Mouse (Mus musculus) megakaryocyte, embryonic 14.5 days (primary cell): ENCODE results near the gene Atf4. TPM values are rescaled to one million over a fixed set of nuclear protein-coding genes. Genes with fewer than 3 reads are reported as not detected.
A peak's percentile ranks its signal among the peaks of the same experiment; 100 is the strongest.

ENCODE experiments used
- H3K27me3 ChIP-seq: replicated peaks from 2 replicates; pipeline ENCODE3; 2012; ENCODE audit warnings: inconsistent platforms
- H3K36me3 ChIP-seq: replicated peaks from 2 replicates; pipeline ENCODE3; 2012; ENCODE audit warnings: low read length, inconsistent platforms, mixed read lengths
- H3K4me1 ChIP-seq: 2 replicates; pipeline ENCODE4 v1.6.1; 2012; ENCODE audit warnings: inconsistent platforms
- H3K4me3 ChIP-seq: replicated peaks from 2 replicates; pipeline ENCODE3; 2012; ENCODE audit warnings: moderate library complexity, mild to moderate bottlenecking, inconsistent platforms
- H3K9me3 ChIP-seq: 2 replicates; pipeline ENCODE4 v1.6.1; 2012; ENCODE audit warnings: inconsistent platforms
- FLI1 ChIP-seq: IDR thresholded peaks from 2 replicates; pipeline ENCODE4 v1.6.1; 2012; ENCODE audit warnings: low read length, inconsistent platforms, mixed read lengths
- GATA1 ChIP-seq: IDR thresholded peaks from 3 replicates; pipeline ENCODE4 v1.6.1; 2012; ENCODE audit warnings: mixed read lengths, low read length, inconsistent platforms, borderline replicate concordance
- polyA plus RNA-seq: library from polyadenylated mRNA; stranded (reverse); fragments of >175 nt; gene quantifications from 2 replicates; pipeline ENCODE4 v1.2.3, GENCODE M21; 2012; ENCODE audit warnings: low replicate concordance; ENCODE audit not compliant: insufficient read depth

Atf4 gene
- polyA plus RNA-seq, 1 experiment: 483 TPM

- Histone ChIP-seq H3K9me3 (no peaks in the 10 kb centered on the region), H3K4me3 (no peak overlapping the region), H3K36me3 (peaks cover 67% of the 10 kb centered on the region), H3K27me3 (no peaks in the 10 kb centered on the region), H3K4me1 (peaks cover 77% of the 10 kb centered on the region)
- TF ChIP-seq FLI1: no peak
- TF ChIP-seq GATA1: no peak
Observed at GRCm38 (mm10) chr15:80259406-80260045, 4.5 kb downstream of the Atf4 start.

- Histone ChIP-seq H3K36me3 (peaks cover 67% of the 10 kb centered on the region), H3K4me1 (peaks cover 76% of the 10 kb centered on the region), H3K4me3 (no peak overlapping the region), H3K9me3 (no peaks in the 10 kb centered on the region), H3K27me3 (no peaks in the 10 kb centered on the region)
- TF ChIP-seq FLI1 (no peak), GATA1 (no peak)
Observed at GRCm38 (mm10) chr15:80260677-80261076, 5.7 kb downstream of the Atf4 start.

GRCm38 (mm10) chr15:80261100-80261499 is 6.1 kb downstream of the Atf4 start:
- H3K27me3 ChIP-seq: no peaks in the 10 kb centered on the region
- peaks cover 65% of the 10 kb centered on the region for H3K36me3 ChIP-seq
- H3K9me3 ChIP-seq: no peaks in the 10 kb centered on the region
- TF ChIP-seq GATA1: no peak
- TF ChIP-seq FLI1: no peak
- peaks cover 80% of the 10 kb centered on the region for H3K4me1 ChIP-seq
- H3K4me3 ChIP-seq: no peak overlapping the region

GRCm38 (mm10) chr15:80263610-80264575 is 8.9 kb downstream of the Atf4 start, which contains the start of gene Rps19bp1:
Gene Rps19bp1 (minus strand): TSS chr15:80264315.
- H3K9me3 ChIP-seq: peaks cover 6% of the 10 kb centered on the region
- peaks cover 58% of the 10 kb centered on the region for H3K4me1 ChIP-seq
- peaks cover 20% of the 10 kb centered on the region for H3K27me3 ChIP-seq
- peak within 1 kb of the TSS; percentile 95 for H3K4me3 ChIP-seq
- TF ChIP-seq GATA1 (no peak), FLI1 (no peak)
- H3K36me3 ChIP-seq: peaks cover 37% of the 10 kb centered on the region

GRCm38 (mm10) chr15:80266281-80266680 is 11.3 kb downstream of the Atf4 start:
- TF ChIP-seq FLI1: no peak
- no peak for TF ChIP-seq GATA1
- peaks cover 26% of the 10 kb centered on the region for H3K9me3 ChIP-seq
- H3K4me1 ChIP-seq: peaks cover 34% of the 10 kb centered on the region

GRCm38 (mm10) chr15:80271858-80272396 is 16.9 kb downstream of the Atf4 start:
- peaks cover 73% of the 10 kb centered on the region for H3K27me3 ChIP-seq
- no peak overlapping the region for H3K4me3 ChIP-seq
- H3K36me3 ChIP-seq: no peaks in the 10 kb centered on the region
- H3K9me3 ChIP-seq: peaks cover 32% of the 10 kb centered on the region
- TF ChIP-seq FLI1 (no peak), GATA1 (no peak)
- H3K4me1 ChIP-seq: peaks cover 23% of the 10 kb centered on the region

More at GRCm38 (mm10) chr15:80266281-80266680, 11.3 kb downstream of the Atf4 start:
- peaks cover 13% of the 10 kb centered on the region for H3K36me3 ChIP-seq
- H3K27me3 ChIP-seq: peaks cover 34% of the 10 kb centered on the region
- no peak overlapping the region for H3K4me3 ChIP-seq

- Histone ChIP-seq H3K27me3 (peaks cover 73% of the 10 kb centered on the region), H3K4me3 (no peak overlapping the region), H3K9me3 (no peaks in the 10 kb centered on the region), H3K36me3 (no peaks in the 10 kb centered on the region), H3K4me1 (peaks cover 16% of the 10 kb centered on the region)
- TF ChIP-seq FLI1: no peak
- TF ChIP-seq GATA1: no peak
Observed at GRCm38 (mm10) chr15:80277107-80277506, 22.1 kb downstream of the Atf4 start.

GRCm38 (mm10) chr15:80277625-80278024 is 22.6 kb downstream of the Atf4 start:
- no peaks in the 10 kb centered on the region for H3K9me3 ChIP-seq
- no peaks in the 10 kb centered on the region for H3K36me3 ChIP-seq
- no peak for TF ChIP-seq GATA1
- TF ChIP-seq FLI1: no peak
- no peak overlapping the region for H3K4me3 ChIP-seq
- peaks cover 78% of the 10 kb centered on the region for H3K27me3 ChIP-seq
- H3K4me1 ChIP-seq: peaks cover 10% of the 10 kb centered on the region

- Histone ChIP-seq H3K9me3 (no peaks in the 10 kb centered on the region), H3K27me3 (peaks cover 80% of the 10 kb centered on the region), H3K36me3 (no peaks in the 10 kb centered on the region), H3K4me3 (no peak overlapping the region), H3K4me1 (peaks cover 4% of the 10 kb centered on the region)
- TF ChIP-seq GATA1 (no peak), FLI1 (no peak)
Observed at GRCm38 (mm10) chr15:80278121-80278759, 23.3 kb downstream of the Atf4 start.
